ENCODE assay signal across 8 mouse cellular contexts in the genomic region with DNA sequence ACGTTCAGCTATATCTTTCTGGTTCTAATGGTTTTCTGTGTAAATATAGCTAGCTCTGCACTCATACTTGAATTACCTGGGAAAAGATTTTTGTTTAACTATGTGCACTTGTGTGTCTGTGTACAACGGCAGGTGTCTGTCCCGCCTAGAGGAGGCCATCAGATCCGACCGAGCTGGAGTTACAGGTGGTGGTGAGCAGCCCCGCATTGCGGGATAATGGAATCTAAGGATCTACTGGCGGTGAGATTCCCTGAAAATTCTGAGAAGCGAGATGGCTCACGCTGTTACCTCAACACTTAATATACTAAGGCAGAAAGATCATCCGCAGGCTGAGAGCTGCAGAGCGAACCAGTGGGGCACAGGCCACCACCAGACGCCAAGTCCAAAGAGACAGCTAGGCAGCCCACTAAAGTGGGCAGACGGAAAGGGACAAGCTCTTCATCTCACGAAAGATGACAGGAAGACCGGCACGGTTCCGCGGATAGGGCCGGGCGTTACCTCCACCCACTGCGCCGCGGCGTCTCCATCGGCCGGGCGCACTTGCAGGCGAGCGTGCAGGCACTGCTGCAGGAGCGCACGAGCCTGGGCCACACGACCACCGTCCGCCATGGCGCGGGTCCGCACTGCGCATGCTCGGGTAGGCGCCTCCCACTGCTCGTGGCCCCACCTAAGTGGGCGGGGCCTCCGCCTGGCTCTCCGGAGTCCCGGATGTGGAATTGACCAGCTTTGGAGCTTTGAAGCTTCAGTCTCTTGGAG. TPM values are rescaled to one million over a fixed set of nuclear protein-coding genes. Genes with fewer than 3 reads are reported as not detected.
DNase-seq lines count a peak whose midpoint lies in the region; ATAC-seq and TF ChIP-seq lines count a peak whose summit lies in the region.

A gene (minus strand): TSS at position 625 of the 756 bp plus-strand sequence.

- peak within 1 kb of the TSS; percentile 35; the same call in 1 of the 2 replicates for H3K27ac ChIP-seq in bone marrow, adult 2 months (ENCODE audit: control insufficient read depth, insufficient read depth, low read depth, low read length, poor library complexity)
- peak within 1 kb of the TSS; percentile 44; the same call in 1 of the 2 replicates for H3K27ac ChIP-seq in embryonic facial prominence, embryonic 15.5 days (replicated peaks)
- H3K27ac ChIP-seq in heart, embryonic 10.5 days, result peak within 1 kb of the TSS; percentile 89
- peak within 1 kb of the TSS; percentile 80 for H3K27ac ChIP-seq in kidney, embryonic 15.5 days

- ATAC-seq in embryonic facial prominence, embryonic 15.5 days (ENCODE audit: insufficient number of reproducible peaks, low FRiP score, low TSS enrichment, low read depth), result peak; percentile 96
- ATAC-seq in kidney, embryonic 15.5 days (replicated peaks; ENCODE audit: low FRiP score), result peak; percentile 97
- ATAC-seq in monocyte, adult 5-6 weeks (replicated peaks; ENCODE audit: insufficient number of reproducible peaks, low FRiP score, low TSS enrichment, poor library complexity, severe bottlenecking), result peak; percentile 85

- no peaks in the 10 kb centered on the region for H3K9me3 ChIP-seq in embryonic facial prominence, embryonic 15.5 days (replicated peaks)
- no peaks in the 10 kb centered on the region for H3K9me3 ChIP-seq in heart, embryonic 10.5 days
- no peaks in the 10 kb centered on the region for H3K9me3 ChIP-seq in kidney, embryonic 15.5 days (replicated peaks)

- peak; percentile 96 for TF ChIP-seq POLR2A in bone marrow, adult 2 months (IDR thresholded peaks at IDR 0.05; ENCODE audit: borderline replicate concordance, control insufficient read depth, low read depth, low read length)

- H3K4me3 ChIP-seq in bone marrow, adult 2 months (replicated peaks; ENCODE audit: control insufficient read depth, low read depth, low read length), result peak within 1 kb of the TSS; percentile 98
- H3K4me3 ChIP-seq in embryonic facial prominence, embryonic 15.5 days (replicated peaks), result peak within 1 kb of the TSS; percentile 56
- H3K4me3 ChIP-seq in heart, embryonic 10.5 days, result peak within 1 kb of the TSS; percentile 78
- peak within 1 kb of the TSS; percentile 85 for H3K4me3 ChIP-seq in kidney, embryonic 15.5 days (replicated peaks)

- peak within 1 kb of the TSS; percentile 29 for H3K9ac ChIP-seq in embryonic facial prominence, embryonic 15.5 days
- H3K9ac ChIP-seq in kidney, embryonic 15.5 days, result peak within 1 kb of the TSS; percentile 77

- no peak for TF ChIP-seq CTCF in bone marrow, adult 2 months (IDR thresholded peaks at IDR 0.05; ENCODE audit: control insufficient read depth, insufficient read depth, low read length)

- DNase-seq in 416B (ENCODE audit: low read depth) (peak; percentile 92), liver (peak; percentile 93)
- peak; percentile 96 for DNase-seq in heart, embryonic 10.5 days (ENCODE audit: low spot score)
- DNase-seq in spleen, postnatal 4 days (ENCODE audit: low spot score in 2 of 2), result peak; percentile 93 to 98

- no peaks in the 10 kb centered on the region for H3K36me3 ChIP-seq in embryonic facial prominence, embryonic 15.5 days
- H3K36me3 ChIP-seq in heart, embryonic 10.5 days, result peaks cover 6% of the 10 kb centered on the region; the same call in 1 of the 2 replicates
- H3K36me3 ChIP-seq in kidney, embryonic 15.5 days, result no peaks in the 10 kb centered on the region; the same call in 1 of the 2 replicates

- H3K4me1 ChIP-seq in bone marrow, adult 2 months (ENCODE audit: control insufficient read depth, insufficient read depth, low read length), result no peaks in the 10 kb centered on the region
- 0 out of 2 replicates have a peak, but pooled peaks cover 5% of the 10 kb centered on the region for H3K4me1 ChIP-seq in embryonic facial prominence, embryonic 15.5 days
- H3K4me1 ChIP-seq in heart, embryonic 10.5 days, result no peaks in the 10 kb centered on the region
- H3K4me1 ChIP-seq in kidney, embryonic 15.5 days, result peaks cover 3% of the 10 kb centered on the region; the same call in 1 of the 2 replicates

- 2% methylated on average over 46 of the region's 46 CpGs for whole genome bisulfite sequencing in bone marrow, adult 2 months
- 2% methylated on average over 46 of the region's 46 CpGs for whole genome bisulfite sequencing in embryonic facial prominence, embryonic 15.5 days
- WGBS in heart, embryonic 10.5 days, result 3% methylated on average over 46 of the region's 46 CpGs
- 2% methylated on average over 46 of the region's 46 CpGs for WGBS in kidney, embryonic 15.5 days

- peak within 1 kb of the TSS; percentile 63 for H3K4me2 ChIP-seq in embryonic facial prominence, embryonic 15.5 days (replicated peaks)
- H3K4me2 ChIP-seq in kidney, embryonic 15.5 days, result peak within 1 kb of the TSS; percentile 69

- no peaks in the 10 kb centered on the region for H3K27me3 ChIP-seq in embryonic facial prominence, embryonic 15.5 days
- H3K27me3 ChIP-seq in heart, embryonic 10.5 days (ENCODE audit: insufficient read depth, poor library complexity, severe bottlenecking), result no peaks in the 10 kb centered on the region
- no peaks in the 10 kb centered on the region for H3K27me3 ChIP-seq in kidney, embryonic 15.5 days

RNA-seq across cellular contexts. Expression of the gene that starts here (rescaled TPM):
- polyA plus RNA-seq in bone marrow, adult 2 months (2011; ENCODE audit: insufficient read depth, insufficient read length, low replicate concordance, missing spikeins), result 7.0 and 12.1 TPM in 2 replicates
- polyA plus RNA-seq in embryonic facial prominence, embryonic 15.5 days (2015; fragmentation: Nextera tagmentation; extraction: Ambion mirVana), result 20.8 and 24.2 TPM in 2 replicates
- polyA plus RNA-seq in heart, embryonic 10.5 days (2016; fragmentation: Nextera tagmentation; extraction: Ambion mirVana), result 20.3 and 20.7 TPM in 2 replicates
- polyA plus RNA-seq in kidney, embryonic 15.5 days (2015; fragmentation: Nextera tagmentation; extraction: Ambion mirVana), result 25.6 and 27.8 TPM in 2 replicates
- total RNA-seq in monocyte, adult 5-6 weeks (2017), result 4.8 to 9.4 TPM (median 8.9 TPM) in 3 replicates

Comparison
In these comparisons a context has a peak if more than half of its experiments do, and no peak if none do; other contexts are left out.
1. Peak in every context shown above with its lines: DNase-seq, ATAC-seq, H3K4me3 ChIP-seq and H3K27ac ChIP-seq.
2. H3K27ac ChIP-seq: peak in every context shown above with its lines; median percentile 89 in heart, embryonic 10.5 days; 80 in kidney, embryonic 15.5 days; 44 in embryonic facial prominence, embryonic 15.5 days; 35 in bone marrow, adult 2 months.